ENCODE assay signal across 13 mouse cellular contexts in genomic region chr8:109799245-109799644, GRCm38 (mm10).
"Had no signal": no experiment of that assay in that cellular context is flagged by ENCODE, and none has a peak within 500 bp of the region (broad histone marks: within the 10 kb centered on the region; RNA-seq: fewer than 3 reads in every experiment).

No protein-coding gene starts in this region.

- H3K27me3 ChIP-seq: limb, embryonic 12.5 days; neural tube, embryonic 15.5 days had no signal

- ATAC-seq: lung, postnatal 0 days had no signal

- H3K4me3 ChIP-seq: limb, embryonic 12.5 days; midbrain, embryonic 10.5 days; myocyte; neural tube, embryonic 15.5 days had no signal

- DNase-seq: kidney, postnatal 14 days; lung, adult 2 months; lung, postnatal 36 days; midbrain, embryonic 14.5 days; right cerebral cortex, adult 18-20 months; right cerebral cortex, postnatal 25 days; thymus, postnatal 36 days had no signal

- H3K9me3 ChIP-seq: limb, embryonic 12.5 days; midbrain, embryonic 10.5 days; neural tube, embryonic 15.5 days had no signal

- H3K4me1 ChIP-seq: neural tube, embryonic 15.5 days had no signal

- H3K9ac ChIP-seq: limb, embryonic 12.5 days; liver, embryonic 14.5 days; neural tube, embryonic 15.5 days had no signal

- H3K27ac ChIP-seq: limb, embryonic 12.5 days; liver, embryonic 14.5 days; midbrain, embryonic 10.5 days; neural tube, embryonic 15.5 days had no signal

- H3K4me2 ChIP-seq: limb, embryonic 12.5 days; neural tube, embryonic 15.5 days had no signal
